Mouse (Mus musculus) layer of hippocampus, adult 18-20 months (tissue): ENCODE results near the gene Glg1. TPM values are rescaled to one million over a fixed set of nuclear protein-coding genes. Genes with fewer than 3 reads are reported as not detected.
"Not testable (repeated sequence)": the region's sequence is repeated elsewhere in the genome, so short reads cannot be mapped to it uniquely, and the experiment has no call there.

ENCODE experiments used
- DNase-seq, 2 experiments: peaks; one replicate each; pipeline ENCODE4 v3.0.0; 2022; ENCODE audit warnings: low spot score in 2 of 2
- microRNA-seq, 2 experiments: library from miRNA; unstranded; fragments of <30 nt; microRNA quantifications; one replicate each; pipeline ENCODE4 v1.2.0; 2021
- total RNA-seq, 2 experiments: library from RNA; stranded (reverse); gene quantifications; 2 replicates each; pipeline ENCODE4 v1.2.3; 2021

Glg1 gene
- total RNA-seq, 2 experiments from 2014 or later: 139 to 143 TPM

DNA sequence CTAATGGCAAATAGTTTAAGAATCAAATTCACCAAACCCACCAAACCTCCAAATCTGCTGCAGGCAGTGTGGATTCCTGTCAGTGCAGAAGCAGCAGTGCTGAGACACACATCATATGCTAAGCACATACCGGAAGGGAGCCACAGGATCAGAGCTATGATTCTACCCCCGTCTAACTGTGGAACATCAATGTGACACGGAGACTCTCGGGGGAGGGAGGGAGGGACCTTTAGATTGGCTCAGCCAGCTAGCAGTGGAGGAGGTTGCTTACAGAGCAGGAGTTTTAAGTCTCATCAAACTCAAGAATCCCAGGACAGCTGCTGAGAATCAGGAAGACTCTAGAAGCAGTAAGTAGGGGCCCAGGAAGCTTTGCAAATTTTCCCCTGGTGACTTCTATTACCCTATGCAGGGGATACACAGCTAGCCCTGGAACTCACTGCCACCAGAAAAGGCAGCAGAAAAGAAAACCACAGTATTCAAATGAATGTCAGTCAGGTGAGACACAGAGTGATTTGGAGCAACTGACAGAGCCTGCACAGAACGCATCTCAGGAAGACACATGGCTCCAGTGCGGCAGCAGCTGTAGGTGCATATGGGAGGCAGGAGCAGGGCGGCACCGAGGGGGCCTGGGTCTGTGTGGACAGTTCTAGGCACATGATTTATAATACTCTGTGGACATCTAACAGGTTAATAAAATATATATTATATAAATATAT, 103.1 kb downstream of the Glg1 start:
- no peak for DNase-seq

DNA sequence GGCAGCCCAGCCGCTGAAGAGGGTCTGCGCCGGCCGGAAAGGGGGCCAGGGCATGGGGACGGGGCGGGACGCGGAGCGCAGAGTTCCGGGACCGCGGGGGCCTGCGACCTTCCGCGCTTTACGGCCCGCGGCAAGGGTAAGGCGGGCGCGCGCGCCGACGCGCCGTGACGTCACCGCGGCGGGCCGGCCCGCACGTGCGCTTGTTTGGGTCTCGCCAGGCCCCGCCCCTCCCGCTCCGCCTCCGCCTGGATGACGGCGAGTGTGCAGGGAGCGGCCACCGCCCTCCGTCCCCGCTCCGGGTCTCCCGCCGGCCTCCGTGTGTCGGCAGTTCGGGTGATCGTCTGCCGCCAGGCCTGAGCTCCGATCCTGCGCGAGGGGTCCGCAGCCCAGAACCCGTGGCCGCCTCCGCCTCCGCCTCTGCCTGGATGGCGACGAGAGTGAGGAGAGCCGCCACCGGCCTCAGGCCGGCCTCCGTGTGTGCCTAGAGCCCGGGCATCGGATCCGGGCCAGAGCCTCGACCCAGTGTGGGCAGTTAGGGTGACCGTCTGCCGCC, 113.5 kb downstream of the Glg1 start:
- DNase-seq: peak; percentile 83 to 93

DNA sequence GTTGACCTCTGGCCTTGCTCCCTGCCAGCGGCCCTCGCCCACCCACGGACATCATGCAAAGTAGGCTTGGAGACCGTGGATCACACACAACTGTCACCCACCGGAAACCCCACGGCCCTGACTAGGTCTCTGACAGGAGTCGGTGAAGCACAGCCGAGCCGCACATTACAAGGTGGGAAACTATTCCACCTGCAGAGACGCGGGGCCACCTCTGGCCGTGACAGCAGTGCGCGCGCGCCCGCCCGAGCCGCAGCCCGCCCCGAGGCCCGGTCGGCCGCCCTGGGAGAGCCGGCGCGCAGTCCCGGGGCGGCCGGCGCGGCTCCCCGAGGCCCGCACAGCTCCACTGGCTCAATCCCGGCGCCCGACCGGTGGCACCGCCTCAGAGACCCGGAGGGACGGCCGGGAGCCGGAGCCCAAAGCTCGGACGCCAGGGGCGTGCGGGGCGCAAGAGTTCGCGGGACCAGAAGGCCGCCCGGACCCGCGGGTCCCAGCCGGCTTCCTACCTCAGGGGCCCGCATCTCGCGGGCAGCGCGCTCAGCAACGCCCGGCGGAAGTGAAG, 114.0 kb downstream of the Glg1 start:
- not testable (repeated sequence) for DNase-seq

DNA sequence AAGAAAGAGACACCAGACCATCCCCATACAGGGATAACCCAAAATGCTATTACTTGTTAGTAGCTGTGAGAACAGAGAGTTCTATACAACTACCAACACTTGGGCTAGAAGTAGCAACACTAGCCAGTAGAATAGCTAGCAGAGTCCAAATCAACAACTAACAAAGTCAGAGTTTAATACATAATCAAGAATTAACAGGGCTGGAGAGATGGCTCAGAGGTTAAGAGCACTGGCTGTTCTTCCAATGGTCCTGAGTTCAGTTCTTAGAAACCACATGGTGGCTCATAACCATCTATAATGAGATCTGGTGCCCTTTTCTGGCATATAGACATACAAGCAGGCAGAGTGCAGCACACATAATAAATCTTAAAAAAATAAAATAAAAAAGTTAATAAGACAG, 116.5 kb downstream of the Glg1 start:
- no peak for DNase-seq

DNA sequence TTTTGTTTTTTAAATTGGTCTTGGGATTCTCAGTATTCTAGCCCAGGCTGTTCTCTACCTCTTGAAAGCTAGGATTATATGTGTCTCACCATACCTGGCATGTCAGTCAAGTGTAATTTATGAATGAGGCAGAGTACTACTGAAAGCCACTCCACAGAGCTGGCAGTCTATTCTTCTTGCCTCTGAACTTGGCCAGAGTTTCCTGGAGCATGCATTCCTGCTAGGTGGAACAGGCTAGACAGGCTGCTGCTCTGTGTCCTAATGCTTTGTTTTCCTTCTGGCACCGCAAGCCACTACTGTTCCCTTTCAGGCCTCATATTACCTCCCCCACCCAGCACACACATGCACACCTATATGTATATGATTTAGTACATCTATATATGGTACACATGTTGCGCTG, 128.3 kb downstream of the Glg1 start:
- DNase-seq: no peak

DNA sequence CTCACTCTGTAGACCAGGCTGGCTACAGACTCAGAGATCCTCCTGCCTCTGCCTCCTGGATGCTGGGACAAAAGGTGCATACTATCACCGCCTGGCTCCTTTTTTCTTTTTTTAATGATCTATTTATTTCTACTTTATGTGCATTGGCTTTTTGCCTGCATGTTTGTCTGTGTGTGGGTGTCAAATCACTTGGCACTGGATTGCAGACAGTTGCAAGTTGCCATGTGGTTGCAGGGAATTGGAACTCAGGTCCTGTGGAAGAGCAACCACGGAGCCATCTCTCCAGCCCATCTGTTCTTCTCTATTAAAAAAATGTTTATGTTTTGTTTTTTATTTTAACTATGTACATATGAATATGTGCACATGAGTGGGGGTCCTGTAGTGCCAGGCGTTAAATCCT, 139.5 kb downstream of the Glg1 start:
- DNase-seq: peak; percentile 59 to 87

DNA sequence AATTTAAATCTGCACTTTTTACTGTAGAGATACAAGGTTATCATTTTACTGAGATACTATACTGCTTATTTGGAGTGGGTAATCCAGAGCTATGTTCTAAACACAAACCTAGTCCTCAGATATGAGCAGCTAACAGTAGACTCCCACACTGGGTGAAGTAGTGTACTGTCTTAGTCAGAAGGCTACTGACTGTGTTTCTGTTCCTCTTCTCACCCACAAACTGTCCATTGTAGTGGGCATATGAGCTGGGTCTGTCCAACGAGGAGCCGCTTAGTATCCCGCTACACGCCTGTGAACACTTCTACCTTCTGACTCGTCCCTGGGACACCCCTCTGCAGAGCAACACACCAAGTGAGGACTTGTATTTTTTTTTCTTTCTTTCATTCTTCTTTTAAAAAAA, 144.1 kb downstream of the Glg1 start:
- DNase-seq: no peak

Small RNAs within 50 kb of the gene (microRNA-seq; reads per million reads assigned to microRNA genes)
- 0 reads per million in 2 experiments for gene Gm23193

Other genes starting within 250 kb of the Glg1 start
- gene Ddx19b, start 227.5 kb downstream of the Glg1 start, total RNA-seq: 10 to 100 TPM; 15.6 to 17.7 TPM
- 10 to 100 TPM; 82.2 to 91.4 TPM for gene Aars, start 226.1 kb downstream of the Glg1 start, total RNA-seq
- not detected for gene Exosc6, start 202.9 kb downstream of the Glg1 start, total RNA-seq
- 1 to 10 TPM; 1.6 to 2.2 TPM for gene Clec18a, start 166.8 kb downstream of the Glg1 start, total RNA-seq
- gene Pdpr, start 164.6 kb downstream of the Glg1 start, total RNA-seq: 10 to 100 TPM; 24.3 to 27.0 TPM
- gene Rfwd3, start 41.0 kb upstream of the Glg1 start, total RNA-seq: 10 to 100 TPM; 24.2 to 25.0 TPM
- gene Mlkl, start 79.0 kb upstream of the Glg1 start, total RNA-seq: under 1 TPM; 0.20 TPM
- 10 to 100 TPM; 22.8 to 25.6 TPM for gene Fa2h, start 134.6 kb upstream of the Glg1 start, total RNA-seq